Mouse (Mus musculus) monocyte, adult 2 months (primary cell): Measurements from ENCODE around the gene Plcl1.

Experiments used
- DNase-seq, 2 experiments: peaks; one replicate each; pipeline ENCODE4 v3.0.0; 2022; ENCODE audit warnings: low spot score in 2 of 2, low read depth in 1 of 2

The Plcl1 gene

DNA sequence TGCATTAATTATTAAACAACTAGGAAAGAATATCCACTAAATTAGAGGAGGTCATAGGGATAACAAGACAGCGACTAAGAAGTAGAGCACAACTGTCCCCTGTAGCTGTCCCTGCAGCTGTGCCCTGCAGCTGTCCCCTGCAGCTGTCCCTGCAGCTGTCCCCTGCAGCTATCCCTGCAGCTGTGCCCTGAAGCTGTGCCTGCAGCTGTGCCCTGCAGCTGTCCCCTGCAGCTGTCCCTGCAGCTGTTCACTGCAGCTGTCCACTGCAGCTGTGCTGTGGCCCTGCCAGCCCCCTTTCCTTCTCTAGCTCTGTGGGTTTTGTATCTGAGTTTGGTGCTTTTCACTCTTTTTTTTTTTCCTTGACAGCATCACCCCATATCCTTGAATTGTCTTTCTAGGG lies 118.2 kb downstream of the Plcl1 start:
- DNase-seq = no peak

GRCm38 (mm10) chr1:55525100-55525499 lies 119.4 kb downstream of the Plcl1 start:
- DNase-seq = no peak

- no peak for DNase-seq
These were observed 120.0 kb downstream of the Plcl1 start for GRCm38 (mm10) chr1:55525748-55526147.

- no peak for DNase-seq
These were observed 123.0 kb downstream of the Plcl1 start for GRCm38 (mm10) chr1:55528547-55529304.

GRCm38 (mm10) chr1:55533823-55534222 lies 128.1 kb downstream of the Plcl1 start:
- DNase-seq = no peak

- DNase-seq = no peak
These were observed 148.7 kb downstream of the Plcl1 start for GRCm38 (mm10) chr1:55554405-55554804.

- DNase-seq = no peak
These were observed 152.2 kb downstream of the Plcl1 start for GRCm38 (mm10) chr1:55557960-55558359.

- no peak for DNase-seq
These were observed 152.7 kb downstream of the Plcl1 start for GRCm38 (mm10) chr1:55558409-55558808.

GRCm38 (mm10) chr1:55559998-55560397 lies 154.3 kb downstream of the Plcl1 start:
- DNase-seq = no peak

DNA sequence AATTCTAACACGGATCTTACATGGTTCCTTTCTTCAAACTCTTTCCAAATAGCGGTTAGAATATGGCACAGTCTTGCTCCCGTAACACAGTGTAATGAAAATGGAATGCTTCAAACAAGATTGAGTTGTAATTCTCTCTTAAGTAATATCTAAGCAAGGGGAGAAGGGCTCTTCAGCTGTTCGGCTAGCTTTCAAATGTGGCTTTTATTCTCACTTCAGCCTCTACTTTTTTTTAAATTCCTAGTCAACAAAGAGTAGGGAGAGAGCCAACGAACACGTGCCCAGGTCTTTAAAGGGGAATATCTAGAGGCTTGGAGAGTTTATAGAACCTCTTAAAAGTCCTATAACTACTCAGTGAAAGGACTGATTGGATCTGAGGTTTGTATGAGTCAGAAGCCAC lies 160.2 kb downstream of the Plcl1 start:
- no peak for DNase-seq

GRCm38 (mm10) chr1:55567801-55568360 lies 162.2 kb downstream of the Plcl1 start:
- DNase-seq = no peak

- no peak for DNase-seq
These were observed 164.5 kb downstream of the Plcl1 start for GRCm38 (mm10) chr1:55570225-55570624.

DNA sequence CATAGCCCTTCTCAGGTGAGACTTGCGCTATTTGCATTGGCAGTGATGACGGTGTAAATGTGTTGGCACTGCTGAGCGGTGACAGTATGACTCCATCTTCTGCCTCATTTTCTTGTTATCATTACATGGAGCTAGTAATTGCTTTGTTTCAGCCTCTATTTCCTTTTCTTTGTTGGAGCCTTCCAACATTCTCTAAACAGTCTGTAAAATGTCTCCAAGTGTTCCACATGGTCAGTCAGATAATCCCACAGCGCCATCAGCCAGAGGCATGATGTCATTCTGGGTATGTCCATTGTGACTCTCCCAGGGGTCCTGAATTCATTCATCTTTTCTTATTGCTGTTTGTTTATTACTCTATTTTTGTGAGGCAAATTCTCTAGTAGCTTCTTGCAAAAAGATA lies 165.7 kb downstream of the Plcl1 start:
- DNase-seq = no peak

DNA sequence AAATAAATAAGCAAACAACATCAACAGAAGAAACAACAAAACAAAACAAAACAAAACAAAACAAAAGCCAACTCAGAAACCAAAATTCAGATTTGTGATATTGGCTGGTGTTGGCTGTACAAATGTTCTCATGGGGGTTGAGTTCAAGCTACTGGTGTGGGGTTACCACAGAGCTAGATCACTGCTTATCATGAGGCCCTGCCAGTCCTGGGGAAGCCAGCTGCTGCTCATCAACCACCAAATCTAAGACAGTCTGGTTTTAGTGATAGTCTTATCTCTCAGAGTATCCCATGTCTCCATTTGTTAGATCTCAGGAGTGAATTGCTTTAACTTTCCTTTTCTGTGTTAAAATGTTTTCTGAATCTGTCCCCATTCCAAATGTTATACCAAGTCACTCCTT lies 166.5 kb downstream of the Plcl1 start:
- DNase-seq = no peak

DNA sequence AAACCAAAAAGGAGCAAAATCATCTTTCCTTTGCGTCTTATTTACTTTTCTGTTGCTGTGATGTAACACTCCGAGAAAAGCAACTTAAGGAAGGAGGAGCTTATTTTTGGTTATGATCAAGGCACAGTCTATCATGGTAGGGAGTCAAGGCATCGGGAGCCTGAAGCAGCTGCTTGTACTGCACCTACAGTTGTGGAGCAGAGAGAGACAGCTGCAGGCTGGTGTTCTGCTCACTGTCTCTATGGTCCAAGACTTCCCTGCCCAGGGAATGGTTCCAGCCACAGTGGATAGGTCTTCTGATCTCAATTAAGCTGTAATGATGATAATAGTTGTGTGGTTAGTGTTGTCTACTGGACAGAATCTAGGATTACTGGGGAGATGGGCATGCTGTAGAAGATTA lies 166.9 kb downstream of the Plcl1 start:
- no peak for DNase-seq

DNA sequence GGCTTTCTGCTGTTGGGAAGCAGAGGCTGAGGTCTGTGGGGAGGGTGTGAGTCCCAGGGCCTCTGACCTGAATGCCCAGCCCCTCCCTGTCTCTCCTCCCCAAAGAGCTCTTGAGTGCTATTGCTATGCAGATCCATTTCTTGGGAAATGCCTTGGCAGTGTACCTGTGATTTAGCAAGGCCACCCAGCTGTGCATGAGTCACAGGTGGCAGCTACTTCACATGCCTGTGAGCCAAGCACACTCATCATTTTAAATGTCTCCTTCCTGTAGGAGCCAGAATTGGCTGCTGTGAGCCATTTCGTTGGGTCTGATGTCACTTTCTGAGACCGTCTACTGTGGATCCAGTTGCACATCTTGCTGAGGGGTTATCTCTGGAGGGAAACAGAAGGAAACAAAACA lies 170.2 kb downstream of the Plcl1 start:
- DNase-seq = no peak

DNA sequence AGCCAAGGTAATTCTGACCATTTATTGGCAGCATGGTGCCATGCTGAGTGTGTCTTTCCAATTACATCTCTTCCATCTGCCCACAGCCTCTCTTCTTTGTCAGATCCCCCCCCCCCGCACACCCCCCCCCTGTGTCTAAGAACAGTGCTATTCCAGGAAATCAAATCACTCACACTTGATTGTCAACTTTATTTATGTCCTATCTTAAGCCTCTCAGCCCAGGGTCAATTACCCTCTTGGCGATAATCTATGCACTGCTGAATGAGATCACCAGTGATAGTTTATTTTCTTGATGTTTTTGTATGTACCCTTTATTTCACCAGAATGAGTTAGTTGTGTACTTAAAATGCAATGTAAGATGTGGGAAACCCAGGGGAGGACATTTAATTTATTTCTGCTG lies 176.0 kb downstream of the Plcl1 start:
- no peak for DNase-seq

- DNase-seq = no peak
These were observed 179.7 kb downstream of the Plcl1 start for GRCm38 (mm10) chr1:55585441-55585840.

GRCm38 (mm10) chr1:55588090-55588489 lies 182.4 kb downstream of the Plcl1 start:
- DNase-seq = no peak

DNA sequence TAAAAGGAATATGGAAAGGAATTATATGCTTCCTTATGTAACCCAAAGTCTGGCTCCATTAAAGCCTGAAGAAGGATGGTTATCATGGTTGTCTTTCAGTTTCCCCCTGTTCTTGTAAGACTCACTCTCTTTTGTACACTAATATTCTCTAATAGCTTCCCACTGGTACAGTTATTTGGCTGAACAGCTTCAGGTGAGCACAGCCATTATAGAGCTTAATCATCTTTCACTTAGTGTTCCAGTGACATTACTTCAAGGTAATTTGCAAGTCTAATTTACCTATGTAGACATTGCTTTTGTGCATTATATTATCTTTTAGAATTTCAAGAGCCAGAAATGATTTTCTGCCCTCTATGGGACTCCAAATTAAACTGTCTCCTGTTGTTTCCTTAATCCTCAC lies 184.3 kb downstream of the Plcl1 start:
- DNase-seq = no peak

DNA sequence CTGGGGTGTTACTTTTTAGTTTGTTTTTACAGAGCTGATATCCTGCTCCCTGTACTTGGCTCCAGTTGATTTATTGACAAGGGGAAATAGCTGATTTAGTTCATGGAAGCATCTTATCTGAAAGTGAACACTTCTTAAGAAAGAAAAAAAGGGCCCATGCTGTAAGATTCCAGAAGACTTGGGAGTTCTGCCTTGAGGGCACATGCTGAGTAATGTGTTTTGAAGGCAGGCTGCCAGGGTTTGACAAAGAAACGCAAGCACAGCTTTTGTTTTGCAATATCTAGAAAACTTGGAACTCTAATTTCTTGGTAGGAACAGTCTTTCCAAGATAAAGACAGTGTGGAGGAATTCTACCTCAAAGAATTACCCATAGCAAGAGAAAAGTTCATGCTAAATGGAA lies 194.8 kb downstream of the Plcl1 start:
- DNase-seq = no peak

- no peak for DNase-seq
These were observed 198.9 kb downstream of the Plcl1 start for GRCm38 (mm10) chr1:55604593-55604992.

- no peak for DNase-seq
These were observed 199.7 kb downstream of the Plcl1 start for GRCm38 (mm10) chr1:55605450-55605849.
